Mouse (Mus musculus) MEL (cell line): ENCODE results near the gene Vtcn1. TPM values are rescaled to one million over a fixed set of nuclear protein-coding genes. Genes with fewer than 3 reads are reported as not detected.

Source experiments
- DNase-seq: peaks from one replicate; pipeline ENCODE4 v3.0.0; 2011; ENCODE audit warnings: low read depth, low spot score
- H3K27ac ChIP-seq: 2 replicates; pipeline ENCODE4 v1.5.1; 2012; ENCODE audit warnings: low read depth, mild to moderate bottlenecking, control low read depth, low read length, moderate library complexity; ENCODE audit not compliant: control insufficient read depth
- H3K27me3 ChIP-seq, 2 experiments: fragments of 150-350 bp in 1 of 2; sonication (generic) in 1 of 2; 2 replicates each; pipeline ENCODE4 v1.6.1; 2012; ENCODE audit warnings: low read length in 2 of 2, mild to moderate bottlenecking in 2 of 2, improper control_type of control experiment in 1 of 2, moderate library complexity in 1 of 2; ENCODE audit not compliant: insufficient read depth in 2 of 2, control insufficient read depth in 1 of 2
- H3K36me3 ChIP-seq, 2 experiments: 2 replicates each; pipeline ENCODE4 v1.6.1; 2012 to 2014; ENCODE audit warnings: low read length in 2 of 2, improper control_type of control experiment in 1 of 2, inconsistent platforms in 1 of 2, mild to moderate bottlenecking in 1 of 2; ENCODE audit not compliant: insufficient read depth in 2 of 2, control insufficient read depth in 1 of 2
- H3K4me1 ChIP-seq, 2 experiments: fragments of 150-350 bp in 1 of 2; sonication (generic) in 1 of 2; 2 replicates each; pipeline ENCODE4 v1.6.1; 2012; ENCODE audit warnings: low read length in 2 of 2, improper control_type of control experiment in 1 of 2, mild to moderate bottlenecking in 1 of 2; ENCODE audit not compliant: insufficient read depth in 2 of 2, control insufficient read depth in 1 of 2
- H3K4me3 ChIP-seq, 2 experiments: fragments of 150-350 bp in 1 of 2; sonication (generic) in 1 of 2; 2 replicates each; pipeline ENCODE4 v1.5.1; 2012; ENCODE audit warnings: low read depth in 2 of 2, low read length in 2 of 2, mild to moderate bottlenecking in 2 of 2, moderate library complexity in 2 of 2, control low read depth in 1 of 2, improper control_type of control experiment in 1 of 2; ENCODE audit not compliant: control insufficient read depth in 1 of 2, insufficient read depth in 1 of 2
- H3K79me2 ChIP-seq: 2 replicates; pipeline ENCODE4 v1.6.1; 2012; ENCODE audit warnings: mild to moderate bottlenecking, low read length, moderate library complexity; ENCODE audit not compliant: control insufficient read depth, poor library complexity, insufficient read depth
- H3K9ac ChIP-seq: 2 replicates; pipeline ENCODE4 v1.6.1; 2012; ENCODE audit warnings: low read depth, mild to moderate bottlenecking, control low read depth, low read length, moderate library complexity; ENCODE audit not compliant: control insufficient read depth, poor library complexity, severe bottlenecking
- H3K9me3 ChIP-seq: fragments of 150-350 bp; sonication (generic); replicated peaks from 2 replicates; pipeline ENCODE4 v1.6.1; 2012; ENCODE audit warnings: mild to moderate bottlenecking, low read length, improper control_type of control experiment, moderate library complexity; ENCODE audit not compliant: insufficient read depth
- GABPA ChIP-seq: IDR thresholded peaks from 2 replicates; pipeline ENCODE4 v1.6.1; 2012; ENCODE audit warnings: low read depth, mild to moderate bottlenecking, inconsistent platforms, low read length, improper control_type of control experiment, moderate library complexity
- SMC3 ChIP-seq: IDR thresholded peaks from 2 replicates; pipeline ENCODE4 v1.6.1; 2011; ENCODE audit warnings: low read depth, low read length, improper control_type of control experiment
- polyA plus RNA-seq, 2 experiments: library from polyadenylated mRNA; stranded (reverse) in 1 of 2; unstranded in 1 of 2; fragments of >175 nt in 1 of 2; fragments of >200 nt in 1 of 2; gene quantifications; 2 replicates each; pipeline versions ENCODE4 v1.2.1 to v1.2.4; 2012; ENCODE audit warnings: low replicate concordance in 2 of 2, low read depth in 1 of 2; ENCODE audit not compliant: insufficient read length in 2 of 2, insufficient read depth in 1 of 2, missing spikeins in 1 of 2
- total RNA-seq: library from RNA; depleted of rRNA; stranded (reverse); fragments of 300-350 nt; gene quantifications from 2 replicates; pipeline ENCODE4 v1.2.3, GENCODE M21; 2012; rRNA removed

The Vtcn1 gene
- total and polyA plus RNA-seq, 3 experiments: not detected

- TF ChIP-seq GABPA (no peak), SMC3 (no peak)
- TF ChIP-seq, all 39 proteins: peak for 0
- H3K9ac ChIP-seq: no peak overlapping the region
- H3K36me3 ChIP-seq: peaks cover 0 to 2% of the 10 kb centered on the region in 2 experiments; a peak in 1 of 4 replicates
- no peaks in the 10 kb centered on the region for H3K27me3 ChIP-seq
- no peaks in the 10 kb centered on the region for H3K4me1 ChIP-seq
- H3K79me2 ChIP-seq: no peaks in the 10 kb centered on the region
- no peaks in the 10 kb centered on the region for H3K9me3 ChIP-seq
- H3K4me3 ChIP-seq: no peak overlapping the region
- H3K27ac ChIP-seq: no peak overlapping the region
- no peak for DNase-seq
Observed at GRCm38 (mm10) chr3:100940496-100941037, 115.3 kb downstream of the Vtcn1 start.

Other genes starting within 250 kb of the Vtcn1 start
- gene Man1a2, start 140.0 kb upstream of the Vtcn1 start, total RNA-seq: 33.2 and 33.3 TPM in 2 replicates
- 100 to 1,000 TPM in 1 of 2 experiments, 10 to 100 TPM in 1; 27.1 to 261 TPM for gene Man1a2, start 140.0 kb upstream of the Vtcn1 start, polyA plus RNA-seq
- gene Trim45, start 96.7 kb downstream of the Vtcn1 start, total RNA-seq: 2.1 and 2.5 TPM in 2 replicates
- gene Trim45, start 96.7 kb downstream of the Vtcn1 start, polyA plus RNA-seq: 1 to 10 TPM in 1 of 2 experiments, not detected in 1; 3.7 TPM
- gene Ttf2, start 144.2 kb downstream of the Vtcn1 start, total RNA-seq: 24.6 and 27.7 TPM in 2 replicates
- gene Ttf2, start 144.2 kb downstream of the Vtcn1 start, polyA plus RNA-seq: 10 to 100 TPM in 1 of 2 experiments, not detected in 1; 34.4 TPM
- not detected in 2 replicates for gene Cd101, start 204.1 kb downstream of the Vtcn1 start, total RNA-seq
- not detected for gene Cd101, start 204.1 kb downstream of the Vtcn1 start, polyA plus RNA-seq